Mouse (Mus musculus) lung, postnatal 14 days (tissue): ENCODE data around the gene A930004D18Rik.

Experiments used
- DNase-seq: peaks from one replicate; pipeline ENCODE4 v3.0.0; 2021

Gene A930004D18Rik

DNA sequence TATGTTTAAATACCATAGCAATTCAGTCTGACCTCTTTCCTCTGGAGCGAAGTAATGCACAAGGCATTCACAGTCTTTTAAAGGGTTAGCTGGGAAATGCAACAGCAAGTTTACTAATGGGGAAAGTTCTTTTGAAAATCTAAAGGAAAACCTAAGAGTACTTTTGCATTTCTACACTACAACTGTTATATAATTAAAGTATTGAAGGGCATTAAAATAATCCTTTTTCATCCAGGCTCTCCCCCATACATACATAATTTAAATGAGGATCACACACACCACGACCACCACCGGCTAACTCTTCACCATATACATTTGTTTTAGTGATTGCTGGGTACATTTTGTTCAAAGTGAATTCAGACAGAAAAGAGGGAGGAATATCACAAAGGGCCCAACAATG, 15.0 kb upstream of the A930004D18Rik start:
- DNase-seq = no peak

DNA sequence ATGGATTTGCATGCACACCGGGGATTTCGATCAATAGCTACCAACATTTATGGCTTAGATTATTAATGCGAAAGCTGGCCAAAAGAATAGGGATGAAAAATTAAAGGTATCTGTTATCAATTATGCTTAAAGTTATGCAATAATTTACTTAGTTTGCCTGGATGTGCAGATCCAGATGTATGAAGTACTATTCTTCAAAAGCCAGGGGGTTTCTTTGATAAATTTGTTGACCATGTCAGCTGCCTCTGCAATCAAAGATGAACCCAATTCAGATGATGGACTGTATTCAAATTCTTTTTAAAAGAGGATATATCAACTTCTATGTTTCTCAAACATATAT, 14.3 kb upstream of the A930004D18Rik start:
- DNase-seq = no peak

DNA sequence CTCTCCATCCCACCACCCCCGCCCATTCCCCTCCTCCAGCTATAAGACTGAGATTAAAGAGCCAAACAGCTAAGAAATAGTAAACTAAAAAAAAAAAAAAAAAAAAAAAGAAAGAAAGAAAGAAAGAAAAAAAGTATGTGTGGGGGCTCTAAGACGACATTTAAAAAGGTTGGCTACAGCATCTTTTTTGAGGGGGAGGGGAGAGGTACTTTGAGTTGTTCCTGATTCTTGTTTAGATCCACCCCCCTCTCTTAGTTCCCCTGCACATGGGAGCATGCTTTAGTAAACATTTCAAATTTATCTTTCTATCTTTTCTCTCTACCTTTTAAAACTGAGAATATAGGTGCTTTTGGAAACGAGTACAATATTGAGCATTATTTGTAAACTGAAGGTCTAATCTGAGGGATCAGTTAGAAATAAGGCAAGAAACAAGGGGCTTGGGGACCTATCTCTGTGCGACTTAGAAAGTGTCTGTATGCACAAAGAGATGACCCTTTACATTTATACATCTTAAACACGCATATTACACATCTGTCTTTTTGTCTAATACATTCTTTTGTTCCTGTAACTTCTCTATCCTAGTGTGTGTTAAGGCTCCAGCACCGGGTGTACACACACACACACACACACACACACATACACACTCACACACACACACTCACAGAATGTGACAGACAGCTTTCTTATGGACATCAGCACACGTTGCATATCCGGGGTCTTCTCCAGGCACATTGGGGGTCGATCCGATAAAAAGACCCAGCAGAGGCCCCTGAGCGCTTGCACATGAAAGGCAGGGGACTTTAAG, 13.7 kb upstream of the A930004D18Rik start:
- no peak for DNase-seq

DNA sequence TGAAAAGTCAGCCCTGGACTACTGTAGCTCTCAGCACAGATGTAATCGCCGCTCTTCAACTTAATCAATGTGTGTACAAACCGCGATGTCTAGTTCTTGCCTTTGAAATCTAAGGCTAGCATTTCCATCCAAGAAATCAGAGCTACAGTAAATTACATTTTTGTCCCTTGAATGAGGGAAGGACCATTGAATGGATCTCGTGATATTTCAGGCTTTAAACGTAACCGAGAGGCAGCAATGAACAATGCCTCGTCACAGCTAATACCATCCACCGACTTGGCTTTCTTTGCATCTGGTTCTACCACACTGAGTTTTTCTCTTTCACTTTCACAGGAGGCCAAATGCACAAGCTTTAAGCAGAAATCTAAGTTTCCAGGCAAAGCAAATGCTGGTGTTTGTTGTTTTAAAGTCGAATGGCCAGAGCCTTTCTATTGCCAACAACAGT, 13.0 kb upstream of the A930004D18Rik start:
- no peak for DNase-seq

DNA sequence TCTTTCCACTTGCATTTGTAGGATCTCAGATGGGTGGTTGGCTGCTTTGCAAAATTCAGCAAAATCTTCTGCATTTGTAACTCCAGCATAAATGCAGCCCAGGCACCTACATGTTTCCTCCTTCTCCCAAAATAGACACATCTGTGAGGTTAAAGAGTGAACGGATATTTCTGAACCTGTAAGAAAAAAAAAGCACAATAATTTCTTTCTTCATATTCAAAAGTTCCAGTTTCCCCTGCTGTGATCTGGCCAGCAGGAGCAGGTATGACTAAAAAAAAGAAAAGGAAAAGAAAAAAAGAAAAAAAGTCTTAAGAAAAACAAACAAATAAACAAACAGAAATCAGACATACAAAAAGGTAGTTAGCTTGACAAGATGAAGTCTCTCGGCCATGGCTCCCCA, 12.5 kb upstream of the A930004D18Rik start:
- DNase-seq = no peak

DNA sequence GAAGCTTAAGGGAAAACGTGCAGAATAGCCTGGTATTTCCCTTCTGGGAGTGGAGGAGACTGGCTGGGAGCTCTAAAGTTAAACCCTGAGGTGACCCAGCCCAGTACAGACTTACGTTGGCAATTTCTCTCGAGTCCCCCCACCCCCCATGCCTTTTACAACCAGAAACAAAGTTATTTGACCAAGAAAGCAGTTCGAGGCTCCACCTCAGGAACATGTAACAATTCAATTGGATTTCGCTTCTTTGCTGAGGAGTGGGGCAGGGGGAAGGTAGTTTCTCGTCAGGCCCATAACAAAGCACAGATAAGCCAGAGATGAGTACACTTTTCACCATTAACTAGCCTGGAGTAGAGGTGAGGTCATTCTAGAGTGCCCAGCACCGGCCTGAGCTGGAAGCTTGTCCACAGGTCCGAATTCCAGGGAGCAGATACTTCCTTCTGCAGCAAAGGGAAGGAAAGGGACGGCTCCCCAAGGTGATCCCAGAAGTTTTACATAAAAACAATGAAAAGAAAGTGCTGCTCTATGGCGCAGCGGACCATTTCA, 11.8 kb upstream of the A930004D18Rik start:
- DNase-seq = no peak

DNA sequence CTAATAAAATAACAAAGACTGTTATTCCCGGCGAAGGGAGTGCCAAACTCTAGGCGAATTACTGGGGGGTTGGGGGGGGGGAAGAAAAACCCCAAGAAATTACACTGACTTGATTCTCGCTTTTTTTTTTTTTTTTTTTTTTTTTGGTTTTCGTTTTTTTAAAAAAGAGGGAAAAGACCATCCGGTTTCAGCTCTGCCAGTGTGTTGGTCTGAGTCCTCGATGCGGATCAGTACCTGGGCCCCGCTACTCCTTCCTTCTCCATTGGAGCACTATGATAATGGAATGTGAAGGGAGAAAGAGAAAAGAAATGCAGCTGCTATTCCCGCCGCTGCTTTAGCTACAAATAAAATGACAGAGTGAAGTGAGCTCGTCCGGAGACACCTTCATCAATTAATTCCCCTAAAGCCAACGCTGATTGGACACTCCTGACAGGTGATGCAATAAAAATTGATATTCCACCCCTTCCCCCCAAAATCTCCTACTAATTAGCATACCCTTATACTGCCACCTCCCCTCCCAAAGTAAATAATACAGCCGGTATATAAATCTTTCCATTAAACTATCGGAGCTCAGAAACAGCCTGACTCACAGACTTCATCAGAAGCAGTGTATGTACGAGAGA, 11.0 kb upstream of the A930004D18Rik start, which contains the start of gene Skida1:
Gene Skida1 (minus strand): TSS at position 599 of the 623 bp plus-strand sequence.
- DNase-seq = no peak

DNA sequence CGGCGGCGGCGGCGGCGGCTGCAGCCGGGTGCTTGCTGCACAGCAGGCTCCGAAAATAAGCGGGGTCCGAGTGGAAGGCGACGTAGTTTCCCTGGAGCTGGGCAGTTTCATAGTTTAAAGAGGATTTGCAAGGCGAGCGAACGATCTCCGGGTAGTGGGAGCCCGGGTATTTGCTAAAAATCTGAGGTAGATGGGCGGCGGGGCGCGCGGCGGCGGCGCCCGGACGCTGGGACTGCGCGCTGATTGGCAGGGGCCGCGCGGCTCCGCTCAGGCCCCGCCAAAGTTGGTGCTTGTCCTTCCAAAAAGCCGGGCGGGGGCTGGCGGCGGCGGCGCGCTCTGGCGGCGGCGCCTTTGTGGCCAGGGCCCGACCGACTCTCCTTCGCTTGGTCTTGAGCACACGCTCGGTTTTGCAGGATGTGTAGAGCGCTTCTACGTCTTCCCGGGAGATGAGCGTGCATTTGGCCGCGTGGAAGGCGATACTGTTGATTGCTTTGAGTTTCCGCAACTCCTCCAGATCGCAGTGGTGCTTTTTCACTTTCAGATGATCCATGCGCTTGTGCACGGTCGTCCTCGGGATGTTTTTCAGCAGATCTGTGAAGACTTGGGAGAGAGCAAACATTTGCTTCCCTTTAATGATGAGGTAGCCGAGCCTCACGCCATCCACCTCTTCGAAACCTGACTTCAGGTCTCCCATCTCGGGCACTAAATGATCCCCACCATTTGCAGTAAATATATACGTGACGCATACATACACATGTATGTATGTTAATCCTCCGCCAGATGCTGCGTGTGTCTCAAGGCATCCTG, 10.3 kb upstream of the A930004D18Rik start:
- DNase-seq = peak; percentile 83

DNA sequence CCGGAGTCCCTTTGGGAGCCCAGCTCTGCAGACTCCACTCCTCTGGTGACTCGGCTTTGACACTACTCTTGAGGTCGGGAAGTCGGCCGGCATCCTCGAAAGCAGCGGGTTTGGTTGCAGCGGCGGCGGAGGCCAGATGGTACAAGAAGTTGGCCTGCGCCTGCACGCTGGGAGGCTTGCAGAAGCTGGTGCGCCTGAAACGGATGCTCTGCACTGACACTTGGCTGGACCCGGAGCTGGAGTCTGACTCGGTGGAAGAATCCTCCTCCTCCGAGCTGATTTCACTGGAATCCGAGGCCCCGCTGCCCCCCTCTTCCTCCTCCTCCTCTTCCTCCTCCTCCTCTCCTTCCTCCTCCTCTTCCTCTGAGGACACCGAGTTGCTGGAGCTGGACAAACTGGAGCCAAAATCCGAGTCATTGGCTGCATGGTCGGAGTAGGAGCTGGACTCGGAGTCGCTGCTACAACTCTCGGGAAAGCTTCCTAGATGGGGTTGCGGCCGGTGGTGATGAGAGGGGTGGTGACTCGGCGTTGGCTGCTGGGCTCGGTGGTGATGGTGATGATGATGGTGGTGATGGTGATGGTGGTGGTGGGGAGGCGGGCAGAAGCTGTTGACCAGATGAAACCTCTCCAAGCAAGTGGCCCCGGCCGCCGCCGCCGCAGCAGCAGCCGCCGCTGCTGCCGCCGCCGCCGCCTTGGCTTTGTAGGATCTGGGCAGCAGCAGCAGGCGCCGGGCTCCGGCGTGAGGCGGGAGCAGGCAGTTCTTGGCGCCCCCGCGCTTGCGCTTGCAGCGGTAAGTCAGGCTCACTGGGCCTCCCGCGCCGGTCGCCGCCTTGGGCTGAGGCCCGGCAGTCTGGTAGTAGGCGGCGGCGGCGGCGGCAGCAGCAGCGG, 9.5 kb upstream of the A930004D18Rik start:
- DNase-seq = peak; percentile 67

DNA sequence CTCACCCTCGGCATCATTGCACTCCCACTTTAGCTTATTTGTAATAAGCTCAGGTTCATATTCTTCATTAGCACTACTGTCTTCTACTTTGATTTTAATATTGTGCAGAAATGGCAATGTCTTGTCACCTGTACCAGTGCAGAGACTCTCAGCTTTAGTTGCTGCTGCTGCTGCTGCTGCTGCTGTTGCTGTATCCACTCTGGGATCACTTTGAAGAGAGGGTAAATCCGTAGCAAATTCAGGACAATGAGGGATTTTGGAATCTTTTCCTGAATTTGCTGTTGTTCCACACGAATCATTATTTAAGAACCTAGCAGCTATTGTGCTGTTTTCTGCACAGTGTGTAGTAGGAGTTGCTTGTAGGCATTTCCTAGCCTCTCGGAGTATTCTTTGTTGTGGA, 8.6 kb upstream of the A930004D18Rik start:
- no peak for DNase-seq

DNA sequence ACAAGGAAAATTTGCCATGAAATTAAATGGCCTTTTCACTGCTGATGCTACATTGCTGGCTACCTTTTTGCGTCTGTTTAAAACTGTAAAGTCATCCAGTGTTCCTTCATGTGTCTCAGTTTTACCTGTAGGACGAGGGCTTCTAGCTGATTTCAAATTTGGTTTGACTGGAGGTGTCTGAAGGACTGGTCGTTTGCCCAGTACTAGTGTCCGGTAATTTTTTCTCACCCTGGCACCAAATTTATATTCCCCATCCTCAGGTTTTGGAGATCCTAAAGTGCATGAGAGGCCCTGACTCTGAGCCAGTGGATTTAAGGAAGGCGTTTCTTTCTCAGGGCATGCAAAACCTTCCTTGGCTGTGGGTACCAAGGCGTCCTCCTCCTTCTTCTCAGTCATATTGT, 8.2 kb upstream of the A930004D18Rik start:
- no peak for DNase-seq

DNA sequence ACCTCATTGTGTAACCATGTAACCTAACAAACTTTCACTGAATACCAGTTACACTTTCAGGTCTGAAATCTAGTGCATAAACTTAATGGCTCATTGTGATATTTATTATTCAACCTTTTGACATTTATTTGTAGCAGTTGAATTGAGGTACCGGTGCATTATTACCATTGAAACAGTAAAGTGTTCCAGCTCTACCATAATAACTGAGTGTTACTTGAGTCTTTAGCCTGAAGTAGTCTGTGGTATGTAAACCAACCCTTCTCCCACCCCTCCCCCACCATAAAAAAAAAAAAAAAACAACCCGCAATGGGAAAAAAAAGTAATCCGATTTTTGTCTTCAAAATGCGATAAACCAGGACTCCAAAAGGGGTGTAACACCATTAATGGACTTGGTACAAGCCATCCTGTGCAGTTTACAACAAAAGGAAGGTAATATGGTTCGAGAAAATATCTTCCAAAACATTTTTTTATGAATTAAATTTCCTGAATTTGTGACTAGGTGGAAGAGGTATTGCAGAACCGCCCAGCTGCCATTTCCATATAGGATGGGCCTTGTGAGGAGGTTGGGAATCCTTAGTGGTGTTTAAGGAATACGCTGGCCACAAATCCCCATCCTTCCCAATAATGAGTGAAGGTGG, 7.7 kb upstream of the A930004D18Rik start:
- DNase-seq = no peak

DNA sequence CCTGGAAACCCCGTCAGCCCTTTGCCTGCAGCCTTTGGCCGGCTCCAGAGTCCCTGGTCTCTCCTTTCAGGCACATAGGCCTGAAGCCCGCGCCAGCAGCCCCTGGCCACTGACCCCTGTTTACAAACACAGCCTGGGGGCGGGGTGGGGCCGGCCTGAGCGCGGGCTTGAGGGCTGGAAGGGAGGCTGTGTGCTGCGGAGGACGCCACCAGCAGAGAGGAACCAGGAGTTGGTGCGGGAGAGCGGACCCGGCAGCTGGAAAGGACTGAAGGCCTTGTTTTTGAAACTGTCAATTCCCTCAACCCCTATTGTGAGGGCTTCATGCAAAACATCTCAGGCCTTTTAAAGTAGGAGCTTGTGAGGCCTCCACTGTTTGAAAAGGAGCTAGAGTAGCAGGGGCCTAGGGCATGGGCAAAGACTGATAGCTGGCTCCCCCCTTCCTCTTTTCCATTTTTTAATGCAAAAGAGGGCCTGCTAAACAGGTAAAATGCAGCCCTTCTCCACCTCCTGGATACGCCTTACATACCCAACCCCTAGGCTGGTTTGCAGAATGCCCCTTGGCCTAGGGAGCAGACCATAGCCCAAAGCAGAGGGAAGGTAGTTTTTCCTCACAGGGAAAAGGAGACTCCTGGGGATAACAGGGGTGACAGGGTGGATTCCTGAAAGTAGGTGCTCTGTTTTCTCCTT, 3.8 kb upstream of the A930004D18Rik start:
- DNase-seq = no peak

DNA sequence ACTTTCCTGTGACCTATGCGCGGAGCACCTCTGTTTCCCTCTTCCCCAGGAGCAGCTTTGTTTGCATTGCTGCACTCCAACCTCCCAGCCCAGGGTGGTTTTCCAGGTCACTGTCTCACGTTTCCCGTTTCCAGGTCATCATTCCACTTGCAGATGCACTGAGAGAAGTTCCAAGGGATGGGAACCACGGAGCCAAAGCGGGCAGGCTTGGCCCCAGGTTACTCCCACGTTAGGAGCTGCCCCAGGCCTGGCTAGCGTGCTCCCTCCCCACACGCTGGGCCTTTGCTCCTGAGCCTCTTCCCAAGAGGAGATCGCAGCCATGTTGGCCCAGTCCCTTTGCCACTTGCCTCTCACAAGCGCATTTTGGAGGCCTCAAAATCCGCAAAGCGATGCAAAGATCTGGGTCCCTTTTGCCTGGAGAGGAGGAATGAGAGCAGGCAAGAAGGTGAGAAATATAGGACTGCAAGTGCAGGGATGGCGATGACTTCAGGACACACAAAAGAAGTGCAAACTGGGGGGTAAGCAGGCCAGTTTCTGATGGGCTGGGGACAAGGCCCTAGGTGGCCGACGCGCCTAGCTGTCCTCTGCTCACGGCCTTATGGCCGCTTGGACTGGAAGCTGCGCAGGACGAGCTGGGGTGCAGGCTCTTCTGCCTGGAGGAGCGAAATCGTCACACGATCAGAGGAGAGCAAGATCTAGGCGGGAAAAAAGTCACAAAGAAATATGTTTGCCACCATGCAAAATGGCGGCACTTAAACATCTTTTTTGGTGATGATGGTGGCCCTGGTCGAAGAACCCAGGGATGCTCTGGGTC, 3.0 kb upstream of the A930004D18Rik start:
- DNase-seq = no peak

DNA sequence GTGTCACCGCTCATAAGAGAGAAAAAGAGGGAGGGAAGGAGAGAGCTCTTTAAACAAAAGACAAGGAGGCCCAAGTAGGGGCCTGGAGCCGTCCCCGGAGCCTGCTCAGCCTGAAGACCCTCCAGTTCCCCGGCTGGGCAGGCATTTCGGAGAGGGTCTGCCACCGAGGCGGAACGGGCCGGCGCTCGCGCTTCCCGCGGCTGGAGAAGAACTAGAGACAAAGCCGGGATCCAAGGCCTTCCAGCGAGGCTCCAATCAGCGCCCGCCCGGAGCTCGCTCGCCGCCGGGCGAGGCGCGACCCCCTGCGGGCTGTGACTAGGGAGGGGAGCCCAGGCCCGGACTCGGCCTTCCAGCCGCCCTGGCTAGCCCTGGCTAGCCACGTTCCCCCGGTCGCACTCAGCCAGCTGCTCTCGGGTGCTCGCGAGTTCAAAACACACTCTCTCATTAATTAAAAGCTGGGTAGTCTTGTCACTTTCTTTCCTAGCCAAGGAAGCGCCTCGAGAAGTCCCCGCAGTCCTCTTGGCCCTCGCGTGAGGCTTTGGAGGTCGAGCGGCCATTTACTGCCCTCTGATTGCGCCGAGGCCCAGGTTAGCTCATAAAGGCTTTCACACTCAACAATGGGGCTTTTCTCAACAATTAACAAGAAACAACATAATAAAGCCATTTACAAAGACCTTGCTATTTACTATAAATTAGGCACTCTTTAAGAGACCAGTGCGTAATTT, 2.2 kb upstream of the A930004D18Rik start:
- no peak for DNase-seq

DNA sequence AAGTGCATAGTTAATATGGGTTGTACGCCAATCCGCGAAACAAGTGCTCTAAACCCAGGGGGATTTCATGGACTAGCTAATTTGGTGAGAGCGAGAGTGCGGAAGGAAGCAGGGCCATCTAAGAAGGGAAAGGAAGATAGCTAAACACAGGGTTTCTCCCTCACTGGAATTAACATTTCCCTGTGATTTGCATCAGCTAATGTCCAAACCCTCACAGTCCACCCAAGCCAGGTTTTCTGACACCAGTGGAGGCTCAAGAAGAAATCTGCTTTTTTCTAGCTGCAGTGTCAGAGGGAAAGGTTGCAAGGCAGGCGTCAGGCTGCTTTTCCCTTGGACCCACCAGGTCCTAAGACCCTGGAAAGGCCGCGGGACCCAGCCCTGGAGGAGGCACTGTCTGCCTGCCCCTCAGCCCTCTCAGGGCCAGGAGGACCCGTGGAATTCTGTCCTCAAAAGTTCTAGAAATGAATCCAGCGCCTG, 1.4 kb upstream of the A930004D18Rik start:
- DNase-seq = no peak

DNA sequence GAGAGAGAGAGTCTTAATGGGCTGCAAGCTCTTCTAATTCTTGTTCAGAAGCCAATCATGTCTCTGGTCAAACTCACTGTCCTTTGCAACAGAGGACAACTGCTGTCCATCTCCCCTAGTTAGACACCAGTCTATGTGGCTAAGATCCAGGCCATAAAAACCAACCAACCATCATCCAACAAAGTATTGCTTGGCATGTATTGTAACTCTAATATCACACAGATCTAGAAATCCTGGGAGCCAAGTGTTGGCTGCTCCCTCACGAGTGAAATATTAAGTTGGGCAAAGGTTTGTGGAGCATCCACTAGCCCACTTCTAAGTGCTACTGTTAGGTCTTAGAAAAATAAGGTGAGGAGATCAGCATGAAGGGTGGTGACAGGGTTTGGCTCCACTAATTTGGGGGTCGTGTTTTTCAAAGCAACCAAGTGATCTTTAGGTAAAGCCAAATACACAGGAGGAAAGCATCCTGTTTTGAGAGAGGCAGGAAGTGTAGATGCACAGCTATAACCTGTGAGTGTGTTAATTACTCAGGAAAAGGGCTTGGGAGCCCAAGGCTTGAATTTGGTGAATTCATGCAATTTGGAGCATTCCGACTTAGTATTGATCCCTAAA, 710 bp upstream of the A930004D18Rik start:
- no peak for DNase-seq

DNA sequence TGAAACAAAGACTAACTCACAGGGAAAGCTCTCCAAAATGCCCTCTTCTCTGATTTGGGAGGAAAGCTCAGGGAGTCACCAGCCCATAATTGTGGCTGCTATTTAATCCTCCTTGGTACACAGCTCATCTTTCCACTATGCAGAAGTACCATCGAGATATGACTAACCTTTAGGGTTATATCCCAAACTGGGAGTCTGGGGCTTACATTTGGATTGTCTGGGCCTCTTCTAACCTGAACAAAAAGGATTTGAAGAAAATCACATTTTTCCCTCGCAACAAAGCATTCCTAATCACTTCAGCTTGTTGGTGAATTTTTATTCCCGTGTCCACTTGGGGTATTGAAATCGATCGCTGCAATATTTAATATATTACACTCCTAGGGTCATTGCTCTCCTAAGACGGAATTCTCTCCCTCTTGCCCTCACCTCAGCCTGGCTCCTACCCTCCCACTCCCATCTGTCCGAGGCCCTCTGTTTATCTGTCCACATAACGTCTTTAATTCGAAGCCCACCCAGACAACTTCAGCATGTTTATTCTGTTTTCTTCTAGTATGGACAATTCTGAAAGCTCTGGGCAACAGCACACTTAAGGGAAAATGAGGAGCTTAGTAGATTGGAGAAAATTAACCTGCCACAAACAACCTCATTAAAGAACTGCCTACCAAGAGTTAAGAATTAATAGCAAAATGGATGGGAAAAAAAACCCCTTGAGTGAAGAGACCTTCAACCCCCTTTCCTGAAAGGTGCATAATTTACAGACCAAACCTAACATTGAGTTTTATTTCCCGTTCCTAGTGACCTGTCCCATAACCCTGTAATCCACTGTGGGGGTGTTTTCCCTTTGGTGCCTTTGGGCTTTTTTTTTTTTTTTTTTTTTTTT, 2.9 kb downstream of the A930004D18Rik start:
- no peak for DNase-seq
